Mouse (Mus musculus) heart, embryonic 12.5 days (tissue): ENCODE results near the gene Erich3. TPM values are rescaled to one million over a fixed set of nuclear protein-coding genes. Genes with fewer than 3 reads are reported as not detected.

ENCODE experiments used
- ATAC-seq: fragments of 200-750 bp; cut with Nextera tagmentation; 2 replicates; pipeline ENCODE4 v1.8.0; 2017; ENCODE audit warnings: moderate TSS enrichment, moderate library complexity; ENCODE audit not compliant: insufficient number of reproducible peaks, low FRiP score
- H3K27ac ChIP-seq: fragments of 300-500 bp; sonication (generic); 2 replicates; pipeline ENCODE4 v1.5.1; 2016; ENCODE audit warnings: mild to moderate bottlenecking, moderate library complexity; ENCODE audit not compliant: poor library complexity, severe bottlenecking
- H3K27me3 ChIP-seq: fragments of 300-500 bp; sonication (generic); replicated peaks from 2 replicates; pipeline ENCODE4 v1.6.1; 2016; ENCODE audit warnings: mild to moderate bottlenecking, moderate library complexity
- H3K36me3 ChIP-seq: fragments of 300-500 bp; sonication (generic); 2 replicates; pipeline ENCODE4 v1.6.1; 2016; ENCODE audit warnings: mild to moderate bottlenecking, moderate library complexity
- H3K4me1 ChIP-seq: fragments of 300-500 bp; sonication (generic); replicated peaks from 2 replicates; pipeline ENCODE4 v1.6.1; 2016; ENCODE audit warnings: mild to moderate bottlenecking
- H3K4me2 ChIP-seq: fragments of 300-500 bp; sonication (generic); 2 replicates; pipeline ENCODE4 v1.6.1; 2016; ENCODE audit warnings: mild to moderate bottlenecking, moderate library complexity
- H3K4me3 ChIP-seq: fragments of 300-500 bp; sonication (generic); 2 replicates; pipeline ENCODE4 v1.5.1; 2016; ENCODE audit warnings: mild to moderate bottlenecking
- H3K9ac ChIP-seq: fragments of 300-500 bp; sonication (generic); 2 replicates; pipeline ENCODE4 v1.6.1; 2016; ENCODE audit warnings: mild to moderate bottlenecking, moderate library complexity
- H3K9me3 ChIP-seq: fragments of 300-500 bp; sonication (generic); replicated peaks from 2 replicates; pipeline ENCODE4 v1.6.1; 2016; ENCODE audit warnings: mild to moderate bottlenecking, moderate library complexity
- WGBS: fragments of 180-500 bp; shearing (Covaris S2); methylation state at CpG from one replicate; pipeline ENCODE4 v1.1.7; 2016; 5-methylcytosine and 5-hydroxymethylcytosine counted together
- polyA plus RNA-seq: library from polyadenylated mRNA; unstranded; fragments of >200 nt; fragmentation: Nextera tagmentation; extraction: Ambion mirVana; gene quantifications from 2 replicates; pipeline ENCODE4 v1.2.1, GENCODE M21; 2016

Erich3 gene
- polyA plus RNA-seq, 1 experiment from 2014 or later, result 0.24 TPM

GRCm38 (mm10) chr3:154652581-154653420 lies 10.9 kb upstream of the Erich3 start:
- 42% methylated on average over 24 of the region's 24 CpGs for WGBS
- H3K9ac ChIP-seq, result no peak overlapping the region
- H3K27me3 ChIP-seq, result peaks cover 47% of the 10 kb centered on the region
- H3K4me2 ChIP-seq, result no peak overlapping the region
- no peak overlapping the region for H3K27ac ChIP-seq
- H3K4me3 ChIP-seq, result no peak overlapping the region
- H3K36me3 ChIP-seq, result no peaks in the 10 kb centered on the region
- ATAC-seq, result no peak
- peaks cover 10% of the 10 kb centered on the region; the same call in 1 of the 2 replicates for H3K4me1 ChIP-seq
- H3K9me3 ChIP-seq, result no peaks in the 10 kb centered on the region

- Histone ChIP-seq H3K9ac (no peak overlapping the region), H3K27me3 (peaks cover 41% of the 10 kb centered on the region), H3K27ac (no peak overlapping the region), H3K4me1 (peaks cover 16% of the 10 kb centered on the region), H3K4me2 (no peak overlapping the region), H3K36me3 (no peaks in the 10 kb centered on the region), H3K9me3 (no peaks in the 10 kb centered on the region), H3K4me3 (no peak overlapping the region)
- no peak for ATAC-seq
- 64% methylated on average over 5 of the region's 5 CpGs for WGBS
Observed at GRCm38 (mm10) chr3:154653454-154653853, 10.2 kb upstream of the Erich3 start.

GRCm38 (mm10) chr3:154654284-154654683 lies 9.4 kb upstream of the Erich3 start:
- Histone ChIP-seq H3K9me3 (no peaks in the 10 kb centered on the region), H3K27me3 (peaks cover 40% of the 10 kb centered on the region), H3K4me2 (no peak overlapping the region), H3K4me3 (no peak overlapping the region), H3K36me3 (no peaks in the 10 kb centered on the region), H3K27ac (no peak overlapping the region), H3K9ac (no peak overlapping the region), H3K4me1 (peaks cover 16% of the 10 kb centered on the region)
- no peak for ATAC-seq
- WGBS, result 57% methylated on average over 6 of the region's 6 CpGs

- Histone ChIP-seq H3K9ac (no peak overlapping the region), H3K9me3 (no peaks in the 10 kb centered on the region), H3K4me1 (peaks cover 16% of the 10 kb centered on the region), H3K4me3 (no peak overlapping the region), H3K27me3 (peaks cover 42% of the 10 kb centered on the region), H3K4me2 (no peak overlapping the region), H3K27ac (no peak overlapping the region), H3K36me3 (no peaks in the 10 kb centered on the region)
- ATAC-seq, result no peak
- 41% methylated on average over 12 of the region's 12 CpGs for WGBS
Observed at GRCm38 (mm10) chr3:154654901-154655300, 8.8 kb upstream of the Erich3 start.

GRCm38 (mm10) chr3:154655711-154656110 lies 7.9 kb upstream of the Erich3 start:
- Histone ChIP-seq H3K27me3 (peaks cover 40% of the 10 kb centered on the region), H3K4me2 (no peak overlapping the region), H3K27ac (no peak overlapping the region), H3K4me1 (peaks cover 16% of the 10 kb centered on the region), H3K36me3 (no peaks in the 10 kb centered on the region), H3K4me3 (no peak overlapping the region), H3K9ac (no peak overlapping the region), H3K9me3 (no peaks in the 10 kb centered on the region)
- no peak for ATAC-seq
- WGBS, result 79% methylated on average over 5 of the region's 5 CpGs

GRCm38 (mm10) chr3:154663976-154664581 lies 420 bp downstream of the Erich3 start:
- ATAC-seq, result peak; percentile 39; the same call in 1 of the 2 replicates
- no peaks in the 10 kb centered on the region for H3K36me3 ChIP-seq
- no peak overlapping the region for H3K27ac ChIP-seq
- peaks cover 54% of the 10 kb centered on the region for H3K27me3 ChIP-seq
- H3K4me3 ChIP-seq, result peak overlapping the region; percentile 48
- WGBS, result 5% methylated on average over 25 of the region's 27 CpGs
- H3K4me2 ChIP-seq, result peak overlapping the region; percentile 88
- H3K9ac ChIP-seq, result peak overlapping the region; percentile 35; the same call in 1 of the 2 replicates
- H3K9me3 ChIP-seq, result no peaks in the 10 kb centered on the region
- peaks cover 10% of the 10 kb centered on the region for H3K4me1 ChIP-seq

GRCm38 (mm10) chr3:154664636-154665035 lies 977 bp downstream of the Erich3 start:
- WGBS, result 38% methylated on average over 4 of the region's 4 CpGs
- H3K36me3 ChIP-seq, result no peaks in the 10 kb centered on the region
- H3K4me2 ChIP-seq, result peak overlapping the region; percentile 88
- H3K27ac ChIP-seq, result no peak overlapping the region
- H3K9me3 ChIP-seq, result no peaks in the 10 kb centered on the region
- peaks cover 51% of the 10 kb centered on the region for H3K27me3 ChIP-seq
- H3K4me3 ChIP-seq, result no peak overlapping the region
- ATAC-seq, result no peak
- H3K4me1 ChIP-seq, result peaks cover 10% of the 10 kb centered on the region
- no peak overlapping the region for H3K9ac ChIP-seq

GRCm38 (mm10) chr3:154668485-154668884 lies 4.8 kb downstream of the Erich3 start:
- no peak overlapping the region for H3K9ac ChIP-seq
- H3K36me3 ChIP-seq, result no peaks in the 10 kb centered on the region
- H3K4me2 ChIP-seq, result no peak overlapping the region
- peaks cover 7% of the 10 kb centered on the region for H3K4me1 ChIP-seq
- peaks cover 39% of the 10 kb centered on the region for H3K27me3 ChIP-seq
- no peaks in the 10 kb centered on the region for H3K9me3 ChIP-seq
- no peak overlapping the region for H3K4me3 ChIP-seq
- ATAC-seq, result no peak
- no peak overlapping the region for H3K27ac ChIP-seq
- WGBS, result 81% methylated on average over 3 of the region's 3 CpGs

- Histone ChIP-seq H3K27me3 (peaks cover 18% of the 10 kb centered on the region), H3K9me3 (no peaks in the 10 kb centered on the region), H3K4me2 (no peak overlapping the region), H3K9ac (no peak overlapping the region), H3K4me1 (no peaks in the 10 kb centered on the region), H3K36me3 (no peaks in the 10 kb centered on the region), H3K27ac (no peak overlapping the region), H3K4me3 (no peak overlapping the region)
- no peak for ATAC-seq
- 81% methylated on average over 6 of the region's 6 CpGs for WGBS
Observed at GRCm38 (mm10) chr3:154670584-154670983, 6.9 kb downstream of the Erich3 start.

- no peak overlapping the region for H3K4me3 ChIP-seq
- H3K36me3 ChIP-seq, result no peaks in the 10 kb centered on the region
- WGBS, result 65% methylated on average over 5 of the region's 5 CpGs
- ATAC-seq, result no peak
- no peak overlapping the region for H3K9ac ChIP-seq
- peaks cover 14% of the 10 kb centered on the region for H3K27me3 ChIP-seq
- H3K9me3 ChIP-seq, result no peaks in the 10 kb centered on the region
- H3K27ac ChIP-seq, result no peak overlapping the region
- H3K4me2 ChIP-seq, result no peak overlapping the region
- H3K4me1 ChIP-seq, result no peaks in the 10 kb centered on the region
Observed at GRCm38 (mm10) chr3:154671013-154671412, 7.4 kb downstream of the Erich3 start.

GRCm38 (mm10) chr3:154673326-154673725 lies 9.7 kb downstream of the Erich3 start:
- no peak for ATAC-seq
- Histone ChIP-seq H3K4me3 (no peak overlapping the region), H3K4me2 (no peak overlapping the region)

More at GRCm38 (mm10) chr3:154673326-154673725, 9.7 kb downstream of the Erich3 start:
- Histone ChIP-seq H3K9ac (no peak overlapping the region), H3K9me3 (no peaks in the 10 kb centered on the region), H3K27ac (no peak overlapping the region), H3K36me3 (no peaks in the 10 kb centered on the region), H3K4me1 (no peaks in the 10 kb centered on the region), H3K27me3 (no peaks in the 10 kb centered on the region)
- WGBS, result 62% methylated on average over 8 of the region's 8 CpGs
